Mouse (Mus musculus) bone marrow macrophage, adult 2 months (primary cell): ENCODE measurements at regions not wholly inside any gene's neighbourhood (a gene's known extent, or its start where the extent isn't known, plus 50 kb on each side); places are given as distances from the start of the nearest gene placed in this dataset.

Experiments
- CTCF ChIP-seq: IDR thresholded peaks from 2 replicates; pipeline ENCODE4 v1.5.1; 2012; ENCODE audit warnings: low read depth, mild to moderate bottlenecking, low read length, moderate library complexity
- POLR2A ChIP-seq: IDR thresholded peaks from 2 replicates; pipeline ENCODE4 v1.6.1; 2012; ENCODE audit warnings: mild to moderate bottlenecking, low read depth, low read length, borderline replicate concordance

GRCm38 (mm10) chr5:132843284-132843683 lies 300.1 kb upstream of the Auts2 start:
- TF ChIP-seq CTCF (no peak), POLR2A (no peak)
